Mouse (Mus musculus) cerebellum, adult 9-10 months (tissue): ENCODE results near the gene Dnmt1.
"Not testable (repeated sequence)": the region's sequence is repeated elsewhere in the genome, so short reads cannot be mapped to it uniquely, and the experiment has no call there.

ENCODE experiments used
- DNase-seq: peaks from one replicate; pipeline ENCODE4 v3.0.0; 2022

The Dnmt1 gene

DNA sequence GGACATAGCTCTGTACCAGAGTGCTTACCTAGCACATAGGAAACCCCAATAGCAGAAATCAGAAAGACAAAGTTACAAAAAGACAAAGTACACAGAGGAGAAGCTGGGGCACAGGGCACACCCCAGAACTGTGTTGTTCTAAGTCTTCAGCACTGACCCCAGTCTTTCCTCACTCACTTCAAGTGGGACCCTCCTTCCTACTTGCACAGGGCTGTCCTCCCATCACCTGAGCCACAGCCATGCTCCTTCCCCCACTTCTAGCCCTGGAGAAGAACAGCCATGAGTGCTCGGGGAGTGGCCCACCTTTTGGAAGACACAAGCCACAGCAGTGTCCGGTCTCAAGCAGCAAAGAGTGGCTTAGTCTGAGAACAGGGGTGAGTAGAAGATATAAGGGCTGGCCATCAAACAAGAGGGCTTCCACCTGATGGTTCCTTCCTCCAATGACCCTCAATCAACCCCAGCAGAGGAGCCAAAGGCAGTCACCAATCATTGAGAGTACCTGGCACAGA lies at the start of gene Dnmt1:
Gene Dnmt1, minus strand, starts transcription at position 459 of the 509 bp plus-strand sequence.
- no peak for DNase-seq

GRCm38 (mm10) chr9:21008007-21008406 lies 48.3 kb upstream of the Dnmt1 start:
- no peak for DNase-seq

- DNase-seq, result no peak
Measured at GRCm38 (mm10) chr9:21007313-21007952, 47.7 kb upstream of the Dnmt1 start.

GRCm38 (mm10) chr9:21002627-21003551 lies 43.2 kb upstream of the Dnmt1 start, which contains the start of gene Mrpl4:
Gene Mrpl4 (plus strand): TSS chr9:21002738.
- DNase-seq, result peak; percentile 85

DNA sequence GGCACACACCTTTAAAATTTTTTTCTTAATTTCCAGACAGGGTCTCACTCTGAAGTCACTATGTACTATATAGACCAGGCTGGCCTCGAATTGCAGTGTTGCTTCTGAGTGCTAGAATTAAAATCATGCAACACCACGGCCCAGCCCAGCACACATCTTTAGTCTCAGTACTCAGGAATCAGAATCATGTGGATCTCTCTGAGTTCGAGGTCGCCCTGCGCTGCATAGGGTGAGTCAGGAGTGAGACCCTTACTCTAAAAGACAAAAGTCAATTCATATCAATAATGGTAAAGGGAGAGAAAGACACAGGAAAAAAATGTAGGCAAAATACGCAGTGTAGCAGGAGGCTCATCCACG lies 42.6 kb upstream of the Dnmt1 start:
- DNase-seq, result no peak

GRCm38 (mm10) chr9:21001651-21002200 lies 42.0 kb upstream of the Dnmt1 start:
- DNase-seq, result no peak

GRCm38 (mm10) chr9:21000811-21001210 lies 41.1 kb upstream of the Dnmt1 start:
- DNase-seq, result peak; percentile 30

- not testable (repeated sequence) for DNase-seq
Measured at GRCm38 (mm10) chr9:20998337-20998736, 38.6 kb upstream of the Dnmt1 start.

GRCm38 (mm10) chr9:20997065-20997464 lies 37.4 kb upstream of the Dnmt1 start:
- no peak for DNase-seq

DNA sequence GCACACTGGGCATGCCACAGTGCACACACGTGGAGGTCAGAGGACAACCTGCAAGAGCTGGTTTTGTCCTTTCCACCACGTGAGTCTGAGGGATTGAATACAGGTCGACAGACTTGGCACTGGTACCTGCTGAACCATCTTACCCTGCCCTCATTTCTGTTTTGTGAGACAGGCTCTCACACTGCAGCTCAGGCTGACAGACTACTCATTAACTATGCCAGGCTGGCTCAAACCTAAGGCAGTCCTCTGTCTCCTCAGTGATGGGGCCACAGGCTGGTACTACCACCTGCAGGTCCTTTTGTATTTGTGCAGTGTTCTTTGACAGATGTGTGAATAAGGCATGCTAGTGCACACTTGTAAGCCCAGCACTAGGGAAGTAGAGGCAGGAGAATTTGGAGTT lies 35.4 kb upstream of the Dnmt1 start:
- no peak for DNase-seq

DNA sequence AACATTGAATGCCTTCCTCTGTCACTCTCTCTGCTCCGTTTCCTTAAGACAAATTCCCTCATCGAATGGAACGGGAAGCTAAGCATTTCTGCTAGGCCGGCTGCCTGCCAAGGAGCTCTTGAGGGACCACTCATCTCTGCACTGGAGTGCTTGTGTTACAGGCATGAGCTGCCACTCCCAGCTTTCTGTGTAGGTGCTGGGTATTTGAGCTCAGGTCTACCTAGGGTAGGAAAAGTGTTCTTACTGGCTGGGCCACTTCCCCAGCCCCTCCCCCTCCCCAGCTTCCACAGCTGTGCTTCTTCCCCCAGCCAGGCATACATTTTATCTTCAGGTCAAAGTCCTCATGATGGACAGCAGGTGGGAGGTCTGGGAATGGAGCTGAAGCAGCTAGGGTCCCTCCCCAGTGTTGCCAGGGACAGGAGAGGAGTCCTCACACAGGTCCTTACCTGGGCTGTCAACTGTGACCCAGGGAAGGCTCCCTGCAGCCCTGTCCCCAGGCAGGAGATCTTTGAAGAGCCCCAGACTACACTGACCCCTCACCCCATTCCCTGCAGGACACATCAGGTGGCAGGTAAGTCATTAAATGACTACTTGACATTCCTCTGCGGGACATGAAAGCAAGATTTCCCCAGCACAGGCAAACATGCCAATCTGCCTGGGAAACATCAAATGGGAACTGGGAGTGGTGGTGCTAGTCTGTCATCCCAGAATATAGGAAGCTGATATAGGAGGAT lies 33.6 kb upstream of the Dnmt1 start:
- DNase-seq, result no peak

- no peak for DNase-seq
Measured at GRCm38 (mm10) chr9:20991587-20991986, 31.9 kb upstream of the Dnmt1 start.

DNA sequence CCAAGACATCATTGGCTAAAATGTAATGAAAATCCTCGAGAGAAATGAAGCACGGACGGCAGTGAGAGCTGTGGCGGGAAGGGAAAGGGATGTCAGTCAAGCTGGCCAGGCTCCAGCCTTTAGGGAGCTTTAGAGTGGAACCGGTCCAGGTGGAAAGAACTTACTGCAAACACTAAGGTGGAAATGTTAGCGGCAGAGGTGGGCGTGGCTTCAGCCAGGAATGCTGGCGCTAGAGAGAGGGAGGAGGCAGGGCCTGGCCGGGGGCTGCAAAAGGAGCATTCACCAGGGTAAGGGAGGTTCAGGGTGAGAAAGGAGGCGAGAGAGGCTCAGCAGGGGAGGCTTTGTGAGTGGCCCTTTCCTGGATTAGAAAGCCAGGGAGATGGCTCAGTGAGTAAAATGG lies 31.2 kb upstream of the Dnmt1 start:
- no peak for DNase-seq

GRCm38 (mm10) chr9:20987953-20988352 lies 28.3 kb upstream of the Dnmt1 start:
- no peak for DNase-seq

- no peak for DNase-seq
Measured at GRCm38 (mm10) chr9:20986952-20987686, 27.4 kb upstream of the Dnmt1 start.

- no peak for DNase-seq
Measured at GRCm38 (mm10) chr9:20983169-20983568, 23.5 kb upstream of the Dnmt1 start.

DNA sequence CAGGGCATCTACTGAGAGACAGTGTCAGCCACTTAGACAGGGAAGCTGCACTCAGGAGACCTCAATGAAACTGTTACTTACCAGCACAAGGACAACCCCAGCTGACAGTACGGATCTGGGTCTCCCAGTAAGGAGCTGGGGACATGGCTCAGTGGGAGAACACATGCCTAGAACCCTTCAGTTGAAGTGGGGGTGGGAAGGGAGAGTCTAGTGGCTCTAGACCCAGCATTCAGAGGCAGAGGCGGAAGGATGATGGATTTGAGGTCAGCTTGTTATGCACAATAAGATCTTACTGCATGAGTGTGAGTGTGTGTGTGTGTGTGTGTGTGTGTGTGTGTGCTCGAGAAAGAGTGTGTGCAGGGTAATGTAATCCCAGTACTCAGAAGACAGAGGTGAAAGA lies 22.5 kb upstream of the Dnmt1 start:
- no peak for DNase-seq

GRCm38 (mm10) chr9:20979769-20980168 lies 20.1 kb upstream of the Dnmt1 start:
- DNase-seq, result no peak

- no peak for DNase-seq
Measured at GRCm38 (mm10) chr9:20979181-20979580, 19.5 kb upstream of the Dnmt1 start.

GRCm38 (mm10) chr9:20978409-20979095 lies 18.9 kb upstream of the Dnmt1 start:
- no peak for DNase-seq

GRCm38 (mm10) chr9:20976961-20977689 lies 17.4 kb upstream of the Dnmt1 start:
- no peak for DNase-seq
